8 mouse cellular contexts compared by ENCODE assay signal in genomic region chr13:100391021-100391420, GRCm38 (mm10).
DNase-seq lines count a peak whose midpoint lies in the region; ATAC-seq and TF ChIP-seq lines count a peak whose summit lies in the region.
"Not testable (repeated sequence)": the region's sequence is repeated elsewhere in the genome, so short reads cannot be mapped to it uniquely, and the experiment has no call there.

No protein-coding gene starts in this region.

- ATAC-seq in hindbrain, embryonic 14.5 days (ENCODE audit: low FRiP score); lung, embryonic 14.5 days (ENCODE audit: insufficient read depth): not testable (repeated sequence)

- not testable (repeated sequence) for H3K4me2 ChIP-seq in hindbrain, embryonic 14.5 days (replicated peaks); lung, embryonic 14.5 days

- H3K4me1 ChIP-seq in forebrain, embryonic 10.5 days; hindbrain, embryonic 14.5 days (replicated peaks; ENCODE audit: control insufficient read depth, insufficient read depth, low read length); lung, embryonic 14.5 days (ENCODE audit: insufficient read depth): not testable (repeated sequence)

- H3K9ac ChIP-seq in hindbrain, embryonic 14.5 days; lung, embryonic 14.5 days: not testable (repeated sequence)

- H3K27ac ChIP-seq in forebrain, embryonic 10.5 days; hindbrain, embryonic 14.5 days; lung, embryonic 14.5 days (ENCODE audit: low read depth): not testable (repeated sequence)

- DNase-seq in ES-CJ7 (ENCODE audit: low read depth, low spot score): peak; percentile 55
- peak; percentile 61 for DNase-seq in brain, adult 2 months (ENCODE audit: low read depth, low spot score)
- peak; percentile 22 for DNase-seq in forebrain, embryonic 10.5 days (ENCODE audit: extremely low spot score, low spot score)
- peak; percentile 50 for DNase-seq in hindbrain, embryonic 14.5 days (ENCODE audit: low spot score)
- peak; percentile 20 for DNase-seq in layer of hippocampus, adult 11-12 months (ENCODE audit: low spot score)
- peak; percentile 63 for DNase-seq in lung, embryonic 14.5 days
- peak; percentile 4 for DNase-seq in retina, adult 2 months (ENCODE audit: low read depth, low spot score)
- peak; percentile 43 for DNase-seq in thymus, postnatal 4 days

- H3K36me3 ChIP-seq in forebrain, embryonic 10.5 days (replicated peaks); hindbrain, embryonic 14.5 days (replicated peaks; ENCODE audit: control insufficient read depth, insufficient read depth); lung, embryonic 14.5 days (ENCODE audit: insufficient read depth): not testable (repeated sequence)

- not testable (repeated sequence) for H3K9me3 ChIP-seq in forebrain, embryonic 10.5 days; hindbrain, embryonic 14.5 days (ENCODE audit: control insufficient read depth, low read length); lung, embryonic 14.5 days (ENCODE audit: low read depth, low read length)

- WGBS in forebrain, embryonic 10.5 days: 26% methylated on average over 5 of the region's 5 CpGs
- 27% methylated on average over 5 of the region's 5 CpGs for WGBS in hindbrain, embryonic 14.5 days
- WGBS in lung, embryonic 14.5 days: 26% methylated on average over 5 of the region's 5 CpGs

- peak; percentile 64 for TF ChIP-seq CTCF in lung, embryonic 14.5 days (IDR thresholded peaks at IDR 0.05; ENCODE audit: low read depth)

- not testable (repeated sequence) for H3K4me3 ChIP-seq in forebrain, embryonic 10.5 days; hindbrain, embryonic 14.5 days (replicated peaks; ENCODE audit: low read length); lung, embryonic 14.5 days (ENCODE audit: low read depth, low read length)

- not testable (repeated sequence) for H3K27me3 ChIP-seq in forebrain, embryonic 10.5 days (ENCODE audit: poor library complexity, severe bottlenecking); hindbrain, embryonic 14.5 days (ENCODE audit: control insufficient read depth, insufficient read depth, low read length); lung, embryonic 14.5 days (ENCODE audit: insufficient read depth, low read length)

Comparison
In these comparisons a context has a peak if more than half of its experiments do, and no peak if none do; other contexts are left out.
1. DNase-seq: peak in every context shown above with its lines; median percentile 63 in lung, embryonic 14.5 days; 61 in brain, adult 2 months; 55 in ES-CJ7; 50 in hindbrain, embryonic 14.5 days; 43 in thymus, postnatal 4 days; 22 in forebrain, embryonic 10.5 days; 20 in layer of hippocampus, adult 11-12 months; 4 in retina, adult 2 months.